Mouse (Mus musculus) midbrain, embryonic 13.5 days (tissue): ENCODE data around the gene Rtn1. TPM values are rescaled to one million over a fixed set of nuclear protein-coding genes. Genes with fewer than 3 reads are reported as not detected.

Experiments
- ATAC-seq: fragments of 200-750 bp; cut with Nextera tagmentation; 2 replicates; pipeline ENCODE4 v1.8.0; 2017; ENCODE audit warnings: mild to moderate bottlenecking, moderate TSS enrichment, moderate library complexity
- H3K27ac ChIP-seq: fragments of 300-500 bp; sonication (generic); 2 replicates; pipeline ENCODE4 v1.5.1; 2015; ENCODE audit warnings: inconsistent platforms, mild to moderate bottlenecking, moderate library complexity
- H3K27me3 ChIP-seq: fragments of 300-500 bp; sonication (generic); 2 replicates; pipeline ENCODE4 v1.6.1; 2015; ENCODE audit warnings: mild to moderate bottlenecking, inconsistent platforms
- H3K36me3 ChIP-seq: fragments of 300-500 bp; sonication (generic); 2 replicates; pipeline ENCODE4 v1.6.1; 2015; ENCODE audit warnings: mild to moderate bottlenecking, inconsistent platforms
- H3K4me1 ChIP-seq: fragments of 300-500 bp; sonication (generic); replicated peaks from 2 replicates; pipeline ENCODE4 v1.6.1; 2015; ENCODE audit warnings: inconsistent platforms
- H3K4me2 ChIP-seq: fragments of 300-500 bp; sonication (generic); replicated peaks from 2 replicates; pipeline ENCODE4 v1.6.1; 2015; ENCODE audit warnings: moderate library complexity, mild to moderate bottlenecking, inconsistent platforms
- H3K4me3 ChIP-seq: fragments of 300-500 bp; sonication (generic); replicated peaks from 2 replicates; pipeline ENCODE4 v1.5.1; 2015; ENCODE audit warnings: mild to moderate bottlenecking, inconsistent platforms
- H3K9ac ChIP-seq: fragments of 300-500 bp; sonication (generic); replicated peaks from 2 replicates; pipeline ENCODE4 v1.6.1; 2015; ENCODE audit warnings: mild to moderate bottlenecking, inconsistent platforms
- H3K9me3 ChIP-seq: fragments of 300-500 bp; sonication (generic); 2 replicates; pipeline ENCODE4 v1.6.1; 2016; ENCODE audit warnings: mild to moderate bottlenecking, inconsistent platforms
- WGBS: fragments of 180-500 bp; shearing (Covaris S2); methylation state at CpG from one replicate; pipeline ENCODE4 v1.1.7; 2015; 5-methylcytosine and 5-hydroxymethylcytosine counted together
- polyA plus RNA-seq: library from polyadenylated mRNA; unstranded; fragments of >200 nt; fragmentation: Nextera tagmentation; extraction: Ambion mirVana; gene quantifications from 2 replicates; pipeline ENCODE4 v1.2.1, GENCODE M21; 2015

The Rtn1 gene
- polyA plus RNA-seq, 1 experiment from 2014 or later: 1,917 TPM

- WGBS: 88% methylated on average over 10 of the region's 10 CpGs
- no peaks in the 10 kb centered on the region for H3K36me3 ChIP-seq
- no peak overlapping the region for H3K4me2 ChIP-seq
- no peak overlapping the region for H3K4me3 ChIP-seq
- no peak overlapping the region for H3K9ac ChIP-seq
- no peaks in the 10 kb centered on the region for H3K27me3 ChIP-seq
- no peaks in the 10 kb centered on the region for H3K9me3 ChIP-seq
- ATAC-seq: no peak
- H3K27ac ChIP-seq: no peak overlapping the region
- H3K4me1 ChIP-seq: no peaks in the 10 kb centered on the region
Observed at GRCm38 (mm10) chr12:72251890-72252445, 156.9 kb downstream of the Rtn1 start.

DNA sequence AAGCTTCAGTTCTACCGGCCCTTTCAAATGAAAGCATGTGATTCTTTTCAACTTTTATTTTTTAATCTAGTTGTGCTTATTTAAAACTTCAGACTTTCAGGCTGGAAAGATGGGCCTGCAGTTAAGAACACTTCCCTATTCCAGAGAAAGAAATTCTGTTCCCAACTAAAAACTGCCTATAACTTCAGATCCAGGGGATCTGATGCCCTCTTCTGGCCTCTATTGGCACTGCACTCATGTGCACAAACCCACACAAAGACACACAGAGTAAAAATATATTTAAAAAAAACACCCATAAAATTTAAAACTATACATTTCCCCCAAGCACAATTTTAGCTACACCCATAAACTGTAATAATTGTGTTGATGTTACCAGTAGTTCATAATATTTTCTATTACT, 163.9 kb downstream of the Rtn1 start:
- ATAC-seq: no peak
- Histone ChIP-seq H3K27ac (no peak overlapping the region), H3K4me2 (no peak overlapping the region), H3K4me1 (no peaks in the 10 kb centered on the region), H3K36me3 (no peaks in the 10 kb centered on the region), H3K27me3 (no peaks in the 10 kb centered on the region), H3K9ac (no peak overlapping the region), H3K9me3 (no peaks in the 10 kb centered on the region), H3K4me3 (no peak overlapping the region)
- 94% methylated on average over 1 of the region's 1 CpGs for WGBS

- Histone ChIP-seq H3K4me2 (no peak overlapping the region), H3K9ac (no peak overlapping the region), H3K9me3 (no peaks in the 10 kb centered on the region), H3K27ac (no peak overlapping the region), H3K36me3 (no peaks in the 10 kb centered on the region), H3K4me1 (peaks cover 15% of the 10 kb centered on the region; the same call in 1 of the 2 replicates), H3K27me3 (peaks cover 5% of the 10 kb centered on the region; the same call in 1 of the 2 replicates), H3K4me3 (no peak overlapping the region)
- ATAC-seq: no peak
- WGBS: 77% methylated on average over 6 of the region's 6 CpGs
Observed at GRCm38 (mm10) chr12:72242807-72243206, 166.0 kb downstream of the Rtn1 start.

- Histone ChIP-seq H3K27ac (no peak overlapping the region), H3K4me3 (no peak overlapping the region), H3K9me3 (no peaks in the 10 kb centered on the region), H3K4me2 (no peak overlapping the region), H3K27me3 (peaks cover 7% of the 10 kb centered on the region; the same call in 1 of the 2 replicates), H3K4me1 (peaks cover 21% of the 10 kb centered on the region; the same call in 1 of the 2 replicates), H3K9ac (no peak overlapping the region), H3K36me3 (no peaks in the 10 kb centered on the region)
- ATAC-seq: no peak
Observed at GRCm38 (mm10) chr12:72240506-72240905, 168.3 kb downstream of the Rtn1 start.

DNA sequence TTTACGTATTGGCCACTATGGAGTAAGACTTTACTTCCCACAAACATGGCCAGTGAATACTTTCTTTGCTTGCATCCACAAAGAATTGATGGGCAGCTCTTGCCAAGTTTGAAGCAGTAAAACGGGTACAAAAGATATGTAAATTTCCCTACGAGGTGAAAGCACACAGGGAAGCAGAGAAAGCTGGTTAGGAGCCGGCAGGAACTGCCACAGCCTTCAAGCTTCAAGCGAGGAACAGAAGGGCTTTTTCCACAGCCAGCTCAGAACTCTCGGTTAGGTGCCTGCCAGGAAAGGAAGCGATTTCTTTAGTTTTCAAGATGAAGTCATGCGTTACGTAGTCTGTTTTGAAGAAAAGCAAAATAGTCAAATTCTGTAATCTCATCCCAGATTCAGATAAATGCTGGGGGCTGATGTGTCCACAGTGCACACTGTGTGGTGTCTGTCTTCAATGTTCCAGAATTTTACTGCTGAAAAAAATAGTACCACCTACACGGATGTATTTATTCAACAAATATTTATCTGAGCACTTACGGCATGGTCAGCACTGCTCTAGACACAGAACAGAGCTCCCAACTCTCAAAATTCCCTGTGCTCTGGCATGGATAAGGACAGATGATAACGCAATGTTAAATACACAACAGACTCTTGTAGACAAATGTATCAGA, 169.5 kb downstream of the Rtn1 start:
- Histone ChIP-seq H3K27me3 (peaks cover 7% of the 10 kb centered on the region; the same call in 1 of the 2 replicates), H3K36me3 (no peaks in the 10 kb centered on the region), H3K9ac (no peak overlapping the region), H3K4me2 (no peak overlapping the region), H3K4me1 (peaks cover 21% of the 10 kb centered on the region; the same call in 1 of the 2 replicates), H3K27ac (peak overlapping the region; percentile 19; the same call in 1 of the 2 replicates), H3K4me3 (no peak overlapping the region), H3K9me3 (no peaks in the 10 kb centered on the region)
- no peak for ATAC-seq
- 33% methylated on average over 12 of the region's 12 CpGs for WGBS

DNA sequence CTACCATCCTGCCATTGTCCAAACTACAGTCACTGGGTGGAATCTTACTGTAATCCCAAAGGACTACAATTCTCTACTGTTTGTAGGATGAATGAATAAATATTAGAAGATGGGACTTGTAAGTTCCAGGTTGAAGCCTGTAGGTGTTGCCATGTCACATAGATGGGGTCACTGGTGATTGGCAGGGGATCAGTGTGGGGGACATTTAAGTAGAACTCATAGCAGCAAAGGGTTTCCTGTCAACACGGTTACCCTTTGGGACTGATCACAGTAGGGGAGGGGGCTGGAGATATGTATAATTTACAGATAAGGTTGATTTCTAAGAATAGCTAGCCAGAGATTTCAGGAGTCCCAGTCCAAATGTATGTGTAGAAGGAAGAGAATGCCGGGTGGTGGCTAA, 171.6 kb downstream of the Rtn1 start:
- peak overlapping the region; percentile 91; the same call in 1 of the 2 replicates for H3K9ac ChIP-seq
- H3K36me3 ChIP-seq: 0 out of 2 replicates have a peak, but pooled peaks cover 6% of the 10 kb centered on the region
- H3K27ac ChIP-seq: peak overlapping the region; percentile 97; the same call in 1 of the 2 replicates
- ATAC-seq: no peak
- peak overlapping the region; percentile 70 for H3K4me2 ChIP-seq
- H3K27me3 ChIP-seq: peaks cover 7% of the 10 kb centered on the region; the same call in 1 of the 2 replicates
- H3K4me1 ChIP-seq: peaks cover 43% of the 10 kb centered on the region
- 71% methylated on average over 2 of the region's 2 CpGs for WGBS
- peak overlapping the region; percentile 69 for H3K4me3 ChIP-seq
- H3K9me3 ChIP-seq: no peaks in the 10 kb centered on the region

DNA sequence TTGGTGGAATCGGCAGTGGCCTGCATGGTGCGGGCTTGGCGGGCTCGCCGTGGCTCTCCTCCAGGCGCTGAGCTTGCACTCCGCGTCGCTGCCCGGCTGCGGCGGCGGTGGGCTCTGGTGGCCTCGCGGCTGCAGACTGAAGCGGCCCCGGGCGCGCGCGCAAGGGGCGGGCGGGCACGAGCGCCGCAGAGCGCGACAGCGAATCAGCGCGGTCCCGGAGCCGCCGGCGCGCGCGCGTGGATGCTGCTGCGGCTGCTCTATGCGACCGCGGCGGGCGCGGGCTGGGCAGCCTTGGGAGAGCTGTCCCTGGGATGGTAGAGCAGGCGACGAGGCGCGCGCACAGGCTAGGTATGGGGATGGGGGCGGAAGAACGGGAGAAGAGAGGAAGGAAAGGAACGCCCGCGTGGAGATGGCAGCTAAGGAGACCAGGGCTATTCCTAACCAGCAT, 172.3 kb downstream of the Rtn1 start:
- peaks cover 7% of the 10 kb centered on the region; the same call in 1 of the 2 replicates for H3K27me3 ChIP-seq
- H3K4me3 ChIP-seq: peak overlapping the region; percentile 69
- H3K9ac ChIP-seq: peak overlapping the region; percentile 91
- H3K4me1 ChIP-seq: peaks cover 49% of the 10 kb centered on the region
- peak overlapping the region; percentile 70 for H3K4me2 ChIP-seq
- under 1% methylated on average over 56 of the region's 56 CpGs for WGBS
- ATAC-seq: peak; percentile 98
- H3K36me3 ChIP-seq: 0 out of 2 replicates have a peak, but pooled peaks cover 6% of the 10 kb centered on the region
- no peaks in the 10 kb centered on the region for H3K9me3 ChIP-seq
- H3K27ac ChIP-seq: peak overlapping the region; percentile 97

- Histone ChIP-seq H3K27ac (peak overlapping the region; percentile 97), H3K4me2 (peak overlapping the region; percentile 70), H3K4me1 (peaks cover 55% of the 10 kb centered on the region), H3K4me3 (peak overlapping the region; percentile 69), H3K9me3 (no peaks in the 10 kb centered on the region), H3K9ac (peak overlapping the region; percentile 91), H3K27me3 (peaks cover 7% of the 10 kb centered on the region; the same call in 1 of the 2 replicates), H3K36me3 (0 out of 2 replicates have a peak, but pooled peaks cover 6% of the 10 kb centered on the region)
- peak; percentile 21; the same call in 1 of the 2 replicates for ATAC-seq
- 15% methylated on average over 12 of the region's 12 CpGs for WGBS
Observed at GRCm38 (mm10) chr12:72235621-72236351, 173.1 kb downstream of the Rtn1 start.

GRCm38 (mm10) chr12:72234966-72235365, 173.9 kb downstream of the Rtn1 start:
- H3K36me3 ChIP-seq: 0 out of 2 replicates have a peak, but pooled peaks cover 6% of the 10 kb centered on the region
- H3K27ac ChIP-seq: peak overlapping the region; percentile 97; the same call in 1 of the 2 replicates
- peak overlapping the region; percentile 91 for H3K9ac ChIP-seq
- H3K4me1 ChIP-seq: peaks cover 63% of the 10 kb centered on the region
- no peak for ATAC-seq
- H3K27me3 ChIP-seq: peaks cover 7% of the 10 kb centered on the region; the same call in 1 of the 2 replicates
- H3K9me3 ChIP-seq: no peaks in the 10 kb centered on the region
- H3K4me2 ChIP-seq: peak overlapping the region; percentile 70
- H3K4me3 ChIP-seq: peak overlapping the region; percentile 69
- 77% methylated on average over 9 of the region's 9 CpGs for WGBS

DNA sequence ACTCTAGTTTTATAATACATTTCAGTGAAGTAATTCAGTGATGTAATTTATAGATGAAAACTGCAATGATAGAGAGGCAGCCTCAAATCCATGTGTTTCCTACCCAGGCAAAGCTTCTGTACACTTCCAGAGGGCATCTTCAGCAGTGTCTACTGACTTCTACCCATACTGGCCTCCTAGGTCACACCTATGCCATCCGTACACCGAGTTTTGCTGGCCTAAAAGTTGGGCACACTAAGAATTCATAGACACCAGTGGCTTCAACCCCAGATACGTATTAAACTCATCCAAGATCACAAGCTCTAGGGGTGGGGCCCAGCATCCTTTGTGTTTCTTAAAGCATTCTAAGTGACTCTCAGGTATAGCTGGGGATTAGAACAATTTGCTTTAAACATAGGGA, 174.7 kb downstream of the Rtn1 start:
- no peak for ATAC-seq
- Histone ChIP-seq H3K27me3 (peaks cover 7% of the 10 kb centered on the region; the same call in 1 of the 2 replicates), H3K9me3 (no peaks in the 10 kb centered on the region), H3K4me1 (peaks cover 63% of the 10 kb centered on the region), H3K36me3 (peaks cover 14% of the 10 kb centered on the region; the same call in 1 of the 2 replicates), H3K27ac (peak overlapping the region; percentile 35; the same call in 1 of the 2 replicates), H3K9ac (peak overlapping the region; percentile 91), H3K4me2 (peak overlapping the region; percentile 70), H3K4me3 (peak overlapping the region; percentile 69)
- WGBS: 82% methylated on average over 3 of the region's 3 CpGs

GRCm38 (mm10) chr12:72232826-72233790, 175.7 kb downstream of the Rtn1 start:
- peaks cover 66% of the 10 kb centered on the region for H3K4me1 ChIP-seq
- H3K27ac ChIP-seq: 0 out of 2 replicates have a peak overlapping the region, but pooled peaks have one; percentile 15
- peaks cover 5% of the 10 kb centered on the region; the same call in 1 of the 2 replicates for H3K27me3 ChIP-seq
- H3K4me3 ChIP-seq: peak overlapping the region; percentile 69
- peaks cover 14% of the 10 kb centered on the region; the same call in 1 of the 2 replicates for H3K36me3 ChIP-seq
- no peaks in the 10 kb centered on the region for H3K9me3 ChIP-seq
- WGBS: 75% methylated on average over 19 of the region's 19 CpGs
- peak overlapping the region; percentile 91; the same call in 1 of the 2 replicates for H3K9ac ChIP-seq
- peak overlapping the region; percentile 70 for H3K4me2 ChIP-seq
- ATAC-seq: no peak
